Mouse (Mus musculus) G1E-ER4 (cell line): ENCODE measurements around the gene Anks3. TPM values are rescaled to one million over a fixed set of nuclear protein-coding genes. Genes with fewer than 3 reads are reported as not detected.
A peak's percentile ranks its signal among the peaks of the same experiment; 100 is the strongest.

Experiments used
- GATA1 ChIP-seq: IDR thresholded peaks from one replicate; pipeline ENCODE4 v1.8.0; 2012; ENCODE audit warnings: low read length, inconsistent platforms
- polyA plus RNA-seq: library from polyadenylated mRNA; stranded (reverse); fragments of >175 nt; gene quantifications from 2 replicates; pipeline ENCODE4 v1.2.3, GENCODE M21; 2012

The Anks3 gene
- polyA plus RNA-seq, 1 experiment: 23.5 TPM

- no peak for TF ChIP-seq GATA1
These were observed 65.1 kb downstream of the Anks3 start for GRCm38 (mm10) chr16:4898881-4899280.

- TF ChIP-seq GATA1: no peak
These were observed 66.8 kb downstream of the Anks3 start for GRCm38 (mm10) chr16:4897146-4897730.

- peak; percentile 12 for TF ChIP-seq GATA1
These were observed 67.6 kb downstream of the Anks3 start for GRCm38 (mm10) chr16:4896249-4897027.

GRCm38 (mm10) chr16:4894201-4894908 lies 69.7 kb downstream of the Anks3 start:
- no peak for TF ChIP-seq GATA1

- TF ChIP-seq GATA1: no peak
These were observed 71.8 kb downstream of the Anks3 start for GRCm38 (mm10) chr16:4892171-4892570.

Other genes with a start within 250 kb of the Anks3 start
- 7.4 and 15.2 TPM in 2 replicates for gene Nmral1, start 244.8 kb downstream of the Anks3 start, polyA plus RNA-seq
- 1.5 and 1.8 TPM in 2 replicates for gene Hmox2, start 237.8 kb downstream of the Anks3 start, polyA plus RNA-seq
- 34.7 and 56.1 TPM in 2 replicates for gene Cdip1, start 173.9 kb downstream of the Anks3 start, polyA plus RNA-seq
- not detected in 2 replicates for gene 4930562C15Rik, start 128.8 kb downstream of the Anks3 start, polyA plus RNA-seq
- 162 and 189 TPM in 2 replicates for gene Ubald1, start 83.9 kb downstream of the Anks3 start, polyA plus RNA-seq
- 21.5 and 23.9 TPM in 2 replicates for gene Mgrn1, start 78.0 kb downstream of the Anks3 start, polyA plus RNA-seq
- 45.2 and 49.4 TPM in 2 replicates for gene Nudt16l1, start 25.4 kb downstream of the Anks3 start, polyA plus RNA-seq
- 0.08 TPM in 1 of 2 replicates, not detected in the other for gene Sept12, start 33.6 kb upstream of the Anks3 start, polyA plus RNA-seq
- gene Smim22, start 43.1 kb upstream of the Anks3 start, polyA plus RNA-seq: not detected in 2 replicates
- 17.5 and 28.8 TPM in 2 replicates for gene Rogdi, start 49.3 kb upstream of the Anks3 start, polyA plus RNA-seq
- 17.1 and 26.7 TPM in 2 replicates for gene Glyr1, start 85.7 kb upstream of the Anks3 start, polyA plus RNA-seq
- gene Ubn1, start 85.9 kb upstream of the Anks3 start, polyA plus RNA-seq: 15.6 and 16.6 TPM in 2 replicates
- gene Ppl, start 168.2 kb upstream of the Anks3 start, polyA plus RNA-seq: not detected in 2 replicates
- gene Sec14l5, start 182.9 kb upstream of the Anks3 start, polyA plus RNA-seq: not detected in 2 replicates
- 22.6 and 25.4 TPM in 2 replicates for gene Nagpa, start 239.8 kb upstream of the Anks3 start, polyA plus RNA-seq